Mouse (Mus musculus): ENCODE measurements around the gene Dync1i1. TPM values are rescaled to one million over a fixed set of nuclear protein-coding genes. Genes with fewer than 3 reads are reported as not detected.

Gene Dync1i1
- 0.12 TPM for polyA plus RNA-seq (2014; fragmentation: Illumina TruSeq; extraction: RNeasy Lipid Tissue Mini Kit (QIAGEN cat#74804); ENCODE audit: insufficient read depth, low read depth, low replicate concordance)

DNA sequence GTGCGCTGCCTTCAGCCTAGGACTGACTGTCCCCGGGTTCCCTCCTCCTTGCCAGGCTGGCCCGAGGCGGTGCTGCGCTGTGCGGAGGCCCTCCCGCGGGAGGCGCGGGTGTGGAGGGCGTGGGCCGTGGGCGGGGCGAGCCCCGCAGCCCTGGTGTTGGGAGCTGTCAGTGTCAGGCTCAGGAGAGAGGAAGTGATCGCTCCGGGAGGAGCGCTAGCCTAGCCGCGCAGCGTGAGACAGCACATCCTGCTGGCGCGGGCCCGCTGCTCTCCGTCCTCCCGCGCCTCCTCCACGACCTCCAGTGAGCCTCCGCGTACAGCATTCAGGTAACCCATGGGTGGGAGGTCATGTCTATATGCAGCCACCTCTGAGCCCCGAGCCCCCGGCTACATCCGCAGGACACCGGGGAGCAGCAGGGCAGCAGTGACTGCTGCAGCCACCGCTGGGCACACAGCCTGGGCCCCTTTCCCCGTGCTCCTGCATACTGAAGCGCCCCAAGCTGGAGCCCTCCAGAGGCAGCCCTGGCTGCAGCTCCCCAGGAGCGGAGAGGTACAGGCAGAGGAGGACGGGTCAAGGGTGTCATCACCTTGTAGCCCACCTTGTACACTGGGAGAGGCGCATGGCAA, at the start of gene Dync1i1:
Gene Dync1i1, plus strand, starts transcription at position 29 of the 626 bp plus-strand sequence.

Other genes with a start within 250 kb of the Dync1i1 start
- 13.0 TPM for gene Pdk4, start 229.3 kb upstream of the Dync1i1 start, polyA plus RNA-seq (2014; fragmentation: Illumina TruSeq; extraction: RNeasy Lipid Tissue Mini Kit (QIAGEN cat#74804); ENCODE audit: insufficient read depth, low read depth, low replicate concordance)

All from lung, adult 10 weeks (tissue).